Mouse (Mus musculus) brain, embryonic 14.5 days (tissue): ENCODE data around the gene Gm281. TPM values are rescaled to one million over a fixed set of nuclear protein-coding genes. Genes with fewer than 3 reads are reported as not detected.
A peak's percentile ranks its signal among the peaks of the same experiment; 100 is the strongest.

ENCODE experiments used
- DNase-seq: peaks from one replicate; pipeline ENCODE4 v3.0.0-alpha.2; 2011; ENCODE audit warnings: low read depth
- CTCF ChIP-seq: fragments of 200-500 bp; IDR thresholded peaks from 2 replicates; pipeline ENCODE4 v1.5.1; 2012; ENCODE audit warnings: inconsistent platforms, mild to moderate bottlenecking, moderate library complexity, borderline replicate concordance; ENCODE audit not compliant: insufficient read depth, insufficient read length; ENCODE audit errors: extremely low read depth
- POLR2A ChIP-seq: fragments of 200-500 bp; IDR thresholded peaks from 2 replicates; pipeline ENCODE4 v1.6.1; 2012; ENCODE audit warnings: mild to moderate bottlenecking, inconsistent platforms, borderline replicate concordance; ENCODE audit not compliant: poor library complexity, insufficient read depth, insufficient read length, severe bottlenecking; ENCODE audit errors: extremely low read depth
- polyA plus RNA-seq: library from polyadenylated mRNA; depleted of rRNA; stranded (reverse); fragments of >200 nt; gene quantifications from 2 replicates; pipeline ENCODE4 v1.2.3, GENCODE M21; 2012; rRNA removed

Gene Gm281
- polyA plus RNA-seq, 1 experiment, result not detected

GRCm38 (mm10) chr14:13812801-13813479 is 101.3 kb downstream of the Gm281 start:
- peak; percentile 79 for DNase-seq
- TF ChIP-seq POLR2A, result no peak
- no peak for TF ChIP-seq CTCF

- TF ChIP-seq CTCF (no peak), POLR2A (no peak)
- no peak for DNase-seq
Measured at GRCm38 (mm10) chr14:13790446-13790845, 123.8 kb downstream of the Gm281 start.

GRCm38 (mm10) chr14:13790001-13790400 is 124.3 kb downstream of the Gm281 start:
- DNase-seq, result no peak
- TF ChIP-seq POLR2A, result no peak
- TF ChIP-seq CTCF, result no peak

GRCm38 (mm10) chr14:13782970-13783369 is 131.3 kb downstream of the Gm281 start:
- peak; percentile 12 for DNase-seq
- TF ChIP-seq CTCF (no peak), POLR2A (no peak)

GRCm38 (mm10) chr14:13778383-13778782 is 135.9 kb downstream of the Gm281 start:
- no peak for TF ChIP-seq CTCF
- no peak for TF ChIP-seq POLR2A
- peak; percentile 42 for DNase-seq

GRCm38 (mm10) chr14:13771163-13771562 is 143.1 kb downstream of the Gm281 start:
- TF ChIP-seq CTCF (no peak), POLR2A (no peak)
- DNase-seq, result peak; percentile 9

- DNase-seq, result peak; percentile 87
- TF ChIP-seq POLR2A (no peak), CTCF (no peak)
Measured at GRCm38 (mm10) chr14:13770686-13771085, 143.6 kb downstream of the Gm281 start.

Other genes with a start within 250 kb of the Gm281 start
- gene Sntn, start 243.6 kb downstream of the Gm281 start, polyA plus RNA-seq, result not detected in 2 replicates
- 19.5 and 22.1 TPM in 2 replicates for gene Atxn7, start 47.0 kb upstream of the Gm281 start, polyA plus RNA-seq
- 101 and 108 TPM in 2 replicates for gene Thoc7, start 47.4 kb upstream of the Gm281 start, polyA plus RNA-seq
- gene Psmd6, start 206.5 kb upstream of the Gm281 start, polyA plus RNA-seq, result 107 and 112 TPM in 2 replicates